ENCODE assay signal across 26 mouse cellular contexts in genomic region chr9:110888935-110889334, GRCm38 (mm10). TPM values are rescaled to one million over a fixed set of nuclear protein-coding genes. Genes with fewer than 3 reads are reported as not detected.
DNase-seq lines count a peak whose midpoint lies in the region; ATAC-seq and TF ChIP-seq lines count a peak whose summit lies in the region.
"Had no signal": no experiment of that assay in that cellular context is flagged by ENCODE, and none has a peak within 500 bp of the region (broad histone marks: within the 10 kb centered on the region; RNA-seq: fewer than 3 reads in every experiment).

No protein-coding gene starts in this region.

- H3K4me2 ChIP-seq in heart, embryonic 12.5 days, result no peak overlapping the region
- H3K4me2 ChIP-seq in liver, embryonic 11.5 days, result no peak overlapping the region
- H3K4me2 ChIP-seq: embryonic facial prominence, embryonic 12.5 days; forebrain, embryonic 13.5 days; forebrain, embryonic 15.5 days had no signal

- no peaks in the 10 kb centered on the region for H3K79me2 ChIP-seq in liver, adult 2 months (ENCODE audit: control insufficient read depth, insufficient read depth, low read length)

- H3K4me3 ChIP-seq in heart, embryonic 12.5 days, result no peak overlapping the region
- no peak overlapping the region for H3K4me3 ChIP-seq in liver, adult 2 months (ENCODE audit: insufficient read depth, low read depth, low read length)
- H3K4me3 ChIP-seq in liver, embryonic 11.5 days (ENCODE audit: low read depth, low read length), result no peak overlapping the region
- H3K4me3 ChIP-seq in E14TG2a.4 (replicated peaks; ENCODE audit: low read length), result peak overlapping the region; percentile 69
- H3K4me3 ChIP-seq in ES-Bruce4 (ENCODE audit: low read depth, low read length), result peak overlapping the region; percentile 13
- H3K4me3 ChIP-seq: embryonic facial prominence, embryonic 10.5 days; embryonic facial prominence, embryonic 12.5 days; forebrain, embryonic 13.5 days; forebrain, embryonic 15.5 days had no signal

- TF ChIP-seq CTCF in liver, adult 2 months (IDR thresholded peaks at IDR 0.05; ENCODE audit: low read depth, low read length), result no peak
- TF ChIP-seq CTCF in E14TG2a.4 (conservative IDR thresholded peaks at IDR 0.05; ENCODE audit: low read length), result no peak
- TF ChIP-seq CTCF in ES-Bruce4 (IDR thresholded peaks at IDR 0.05; ENCODE audit: low read depth, low read length), result no peak

- H3K4me1 ChIP-seq in heart, embryonic 12.5 days (replicated peaks), result peaks cover 16% of the 10 kb centered on the region
- H3K4me1 ChIP-seq in liver, adult 2 months (ENCODE audit: control insufficient read depth, insufficient read depth, low read length), result peaks cover 7% of the 10 kb centered on the region
- H3K4me1 ChIP-seq in liver, embryonic 11.5 days (replicated peaks; ENCODE audit: control insufficient read depth, insufficient read depth, low read length), result peaks cover 22% of the 10 kb centered on the region
- peaks cover 58% of the 10 kb centered on the region for H3K4me1 ChIP-seq in E14TG2a.4 (replicated peaks; ENCODE audit: low read depth, low read length)
- peaks cover 8% of the 10 kb centered on the region for H3K4me1 ChIP-seq in ES-Bruce4 (ENCODE audit: control insufficient read depth, insufficient read depth, low read length)
- H3K4me1 ChIP-seq: embryonic facial prominence, embryonic 12.5 days; forebrain, embryonic 13.5 days; forebrain, embryonic 15.5 days had no signal

- 88% methylated on average over 14 of the region's 14 CpGs for WGBS in heart, embryonic 12.5 days
- 61% methylated on average over 14 of the region's 14 CpGs for WGBS in liver, adult 2 months
- 88% methylated on average over 14 of the region's 14 CpGs for WGBS in liver, embryonic 11.5 days

- no peaks in the 10 kb centered on the region for H3K9me3 ChIP-seq in heart, embryonic 12.5 days (replicated peaks)
- H3K9me3 ChIP-seq in liver, embryonic 11.5 days (ENCODE audit: control insufficient read depth, low read length), result no peaks in the 10 kb centered on the region
- H3K9me3 ChIP-seq in E14TG2a.4 (ENCODE audit: low read length), result no peaks in the 10 kb centered on the region
- H3K9me3 ChIP-seq in ES-Bruce4 (replicated peaks; ENCODE audit: control insufficient read depth, insufficient read depth, low read length, poor library complexity, severe bottlenecking), result no peaks in the 10 kb centered on the region
- H3K9me3 ChIP-seq: embryonic facial prominence, embryonic 10.5 days; embryonic facial prominence, embryonic 12.5 days; forebrain, embryonic 13.5 days; forebrain, embryonic 15.5 days had no signal

- H3K27me3 ChIP-seq in heart, embryonic 12.5 days (replicated peaks), result peaks cover 43% of the 10 kb centered on the region
- H3K27me3 ChIP-seq in liver, adult 2 months (ENCODE audit: control insufficient read depth, insufficient read depth, low read length), result no peaks in the 10 kb centered on the region
- H3K27me3 ChIP-seq in liver, embryonic 11.5 days (replicated peaks; ENCODE audit: control insufficient read depth, insufficient read depth, low read length), result no peaks in the 10 kb centered on the region
- H3K27me3 ChIP-seq in E14TG2a.4 (ENCODE audit: insufficient read depth, low read length) (no peaks in the 10 kb centered on the region), ES-Bruce4 (ENCODE audit: control insufficient read depth, insufficient read depth, low read length, poor library complexity, severe bottlenecking) (no peaks in the 10 kb centered on the region)
- H3K27me3 ChIP-seq: forebrain, embryonic 13.5 days; forebrain, embryonic 15.5 days had no signal

- H3K27ac ChIP-seq in heart, embryonic 12.5 days (ENCODE audit: poor library complexity, severe bottlenecking), result no peak overlapping the region
- H3K27ac ChIP-seq in liver, adult 2 months (replicated peaks; ENCODE audit: insufficient read depth, low read depth, low read length), result no peak overlapping the region
- H3K27ac ChIP-seq in liver, embryonic 11.5 days (ENCODE audit: low read depth, low read length), result no peak overlapping the region
- no peak overlapping the region for H3K27ac ChIP-seq in ES-Bruce4 (ENCODE audit: insufficient read depth, low read length)
- H3K27ac ChIP-seq: embryonic facial prominence, embryonic 10.5 days; embryonic facial prominence, embryonic 12.5 days; forebrain, embryonic 13.5 days; forebrain, embryonic 15.5 days had no signal

- H3K36me3 ChIP-seq in heart, embryonic 12.5 days, result no peaks in the 10 kb centered on the region
- peaks cover 8% of the 10 kb centered on the region; the same call in 1 of the 2 replicates for H3K36me3 ChIP-seq in liver, adult 2 months (ENCODE audit: control insufficient read depth, insufficient read depth, low read length)
- no peaks in the 10 kb centered on the region for H3K36me3 ChIP-seq in liver, embryonic 11.5 days (ENCODE audit: control insufficient read depth, insufficient read depth, low read length)
- peaks cover 67% of the 10 kb centered on the region for H3K36me3 ChIP-seq in E14TG2a.4 (ENCODE audit: insufficient read depth, low read length)
- no peaks in the 10 kb centered on the region for H3K36me3 ChIP-seq in ES-Bruce4 (ENCODE audit: control insufficient read depth, insufficient read depth, low read length, poor library complexity, severe bottlenecking)
- H3K36me3 ChIP-seq: embryonic facial prominence, embryonic 10.5 days; embryonic facial prominence, embryonic 12.5 days; forebrain, embryonic 15.5 days had no signal

- DNase-seq in heart, adult 11 months, result peak; percentile 91
- peak; percentile 69 for DNase-seq in liver, adult 2 months (ENCODE audit: extremely low read depth, low read depth, low spot score)
- DNase-seq in liver, embryonic 11.5 days (ENCODE audit: low spot score), result no peak
- DNase-seq in gastrocnemius, adult 18-20 months (ENCODE audit: low spot score), result no peak
- DNase-seq: adrenal gland, adult 2 months; adrenal gland, postnatal 10 days; adrenal gland, postnatal 25 days; cerebellum, adult 11-12 months; cerebellum, adult 2 months; cerebellum, adult 9-10 months; cerebellum, postnatal 10 days; cerebellum, postnatal 25 days; forebrain, postnatal 0 days had no signal

- TF ChIP-seq POLR2A in liver, adult 2 months (IDR thresholded peaks at IDR 0.05; ENCODE audit: extremely low read depth, insufficient read depth, low read length), result no peak
- no peak for TF ChIP-seq POLR2A in ES-Bruce4 (IDR thresholded peaks at IDR 0.05; ENCODE audit: insufficient read depth, low read length)

- no peak for ATAC-seq in heart, embryonic 12.5 days (ENCODE audit: insufficient number of reproducible peaks, low FRiP score)
- ATAC-seq in liver, embryonic 11.5 days (replicated peaks; ENCODE audit: low FRiP score), result no peak
- ATAC-seq: forebrain, embryonic 13.5 days; forebrain, embryonic 15.5 days; forebrain, postnatal 0 days had no signal

- TF ChIP-seq EP300 in ES-Bruce4 (IDR thresholded peaks at IDR 0.05; ENCODE audit: insufficient read depth, low read depth, low read length), result no peak

- no peak overlapping the region for H3K9ac ChIP-seq in heart, embryonic 12.5 days
- H3K9ac ChIP-seq in liver, adult 2 months (ENCODE audit: low read depth, low read length), result no peak overlapping the region
- no peak overlapping the region for H3K9ac ChIP-seq in liver, embryonic 11.5 days (ENCODE audit: low read depth, low read length)
- no peak overlapping the region for H3K9ac ChIP-seq in ES-Bruce4 (ENCODE audit: low read depth, poor library complexity, severe bottlenecking)
- H3K9ac ChIP-seq: embryonic facial prominence, embryonic 12.5 days; forebrain, embryonic 13.5 days; forebrain, embryonic 15.5 days; forebrain, postnatal 0 days had no signal

RNA-seq across cellular contexts. Expression of gene Tmie, which starts 9.0 kb away (rescaled TPM):
- 0.06 and 0.65 TPM in 2 replicates for polyA plus RNA-seq in heart, embryonic 12.5 days (2016; fragmentation: Nextera tagmentation; extraction: Ambion mirVana)
- total RNA-seq in liver, adult 2 months (2014; rRNA removed), result 4.4 and 5.5 TPM in 2 replicates
- polyA plus RNA-seq in liver, adult 2 months (2012; rRNA removed), result 13.1 and 20.8 TPM in 2 replicates
- 0.96 and 1.5 TPM in 2 replicates for polyA plus RNA-seq in liver, embryonic 11.5 days (2014; fragmentation: Nextera tagmentation; extraction: Ambion mirVana)
- 1.6 and 3.1 TPM in 2 replicates for polyA plus RNA-seq in ES-Bruce4 (2011; ENCODE audit: insufficient read depth, insufficient read length, low read depth, missing spikeins)
- total RNA-seq in gastrocnemius, adult 18-20 months (2021), result 1 to 10 TPM in 1 of 2 experiments, under 1 TPM in 1; 0.91 to 1.0 TPM
- total RNA-seq: MEL had no signal
- polyA plus RNA-seq: C2C12 had no signal

RNA-seq across cellular contexts. Expression of gene Als2cl, which starts 9.3 kb away (rescaled TPM):
- 1.3 and 1.4 TPM in 2 replicates for polyA plus RNA-seq in heart, embryonic 12.5 days (2016; fragmentation: Nextera tagmentation; extraction: Ambion mirVana)
- 8.0 and 16.8 TPM in 2 replicates for total RNA-seq in liver, adult 2 months (2014; rRNA removed)
- 29.1 and 45.5 TPM in 2 replicates for polyA plus RNA-seq in liver, adult 2 months (2012; rRNA removed)
- polyA plus RNA-seq in liver, embryonic 11.5 days (2014; fragmentation: Nextera tagmentation; extraction: Ambion mirVana), result 2.5 and 3.6 TPM in 2 replicates
- 17.4 and 18.1 TPM in 2 replicates for polyA plus RNA-seq in ES-Bruce4 (2011; ENCODE audit: insufficient read depth, insufficient read length, low read depth, missing spikeins)
- 1 to 10 TPM; 4.2 to 4.7 TPM for total RNA-seq in gastrocnemius, adult 18-20 months (2021)
- total RNA-seq: MEL had no signal

RNA-seq across cellular contexts. Expression of gene Fam240a, which starts 27.7 kb away (rescaled TPM):
- not detected in 2 replicates for polyA plus RNA-seq in heart, embryonic 12.5 days (2016; fragmentation: Nextera tagmentation; extraction: Ambion mirVana)
- not detected in 2 replicates for total RNA-seq in liver, adult 2 months (2014; rRNA removed)
- not detected in 2 replicates for polyA plus RNA-seq in liver, adult 2 months (2012; rRNA removed)
- polyA plus RNA-seq in liver, embryonic 11.5 days (2014; fragmentation: Nextera tagmentation; extraction: Ambion mirVana), result not detected in 2 replicates
- not detected in 2 replicates for polyA plus RNA-seq in ES-Bruce4 (2011; ENCODE audit: insufficient read depth, insufficient read length, low read depth, missing spikeins)
- 1 to 10 TPM; 1.2 TPM for total RNA-seq in gastrocnemius, adult 18-20 months (2021)
- total RNA-seq: adrenal gland, adult 2 months; adrenal gland, postnatal 10 days; adrenal gland, postnatal 25 days; adrenal gland, postnatal 4 days; forebrain, postnatal 0 days; MEL had no signal
- polyA plus RNA-seq: adrenal gland, adult 2 months; brain, embryonic 14.5 days; C2C12; cerebellum, adult 2 months; cortical plate, adult 2 months; embryonic facial prominence, embryonic 10.5 days; embryonic facial prominence, embryonic 12.5 days; embryonic facial prominence, embryonic 14.5 days; forebrain, embryonic 13.5 days; forebrain, embryonic 15.5 days had no signal

RNA-seq across cellular contexts. Expression of gene Prss50, which starts 31.2 kb away (rescaled TPM):
- polyA plus RNA-seq in heart, embryonic 12.5 days (2016; fragmentation: Nextera tagmentation; extraction: Ambion mirVana), result 0.97 TPM in 1 of 2 replicates, not detected in the other
- not detected in 2 replicates for total RNA-seq in liver, adult 2 months (2014; rRNA removed)
- not detected in 2 replicates for polyA plus RNA-seq in liver, adult 2 months (2012; rRNA removed)
- 43.0 and 51.7 TPM in 2 replicates for polyA plus RNA-seq in liver, embryonic 11.5 days (2014; fragmentation: Nextera tagmentation; extraction: Ambion mirVana)
- polyA plus RNA-seq in ES-Bruce4 (2011; ENCODE audit: insufficient read depth, insufficient read length, low read depth, missing spikeins), result 1.9 and 2.7 TPM in 2 replicates
- not detected for total RNA-seq in gastrocnemius, adult 18-20 months (2021)
- total RNA-seq: adrenal gland, adult 2 months; adrenal gland, postnatal 25 days; MEL had no signal
- polyA plus RNA-seq: adrenal gland, adult 2 months; embryonic facial prominence, embryonic 14.5 days had no signal

RNA-seq across cellular contexts. Expression of gene Prss46, which starts 44.6 kb away (rescaled TPM):
- polyA plus RNA-seq in heart, embryonic 12.5 days (2016; fragmentation: Nextera tagmentation; extraction: Ambion mirVana), result not detected in 2 replicates
- total RNA-seq in liver, adult 2 months (2014; rRNA removed), result not detected in 2 replicates
- polyA plus RNA-seq in liver, adult 2 months (2012; rRNA removed), result not detected in 2 replicates
- not detected in 2 replicates for polyA plus RNA-seq in liver, embryonic 11.5 days (2014; fragmentation: Nextera tagmentation; extraction: Ambion mirVana)
- polyA plus RNA-seq in ES-Bruce4 (2011; ENCODE audit: insufficient read depth, insufficient read length, low read depth, missing spikeins), result not detected in 2 replicates
- not detected for total RNA-seq in gastrocnemius, adult 18-20 months (2021)
- total RNA-seq: adrenal gland, adult 2 months; adrenal gland, postnatal 10 days; adrenal gland, postnatal 25 days; adrenal gland, postnatal 4 days; forebrain, postnatal 0 days; MEL had no signal
- polyA plus RNA-seq: adrenal gland, adult 2 months; brain, embryonic 14.5 days; cerebellum, adult 2 months; cortical plate, adult 2 months; embryonic facial prominence, embryonic 10.5 days; embryonic facial prominence, embryonic 12.5 days; forebrain, embryonic 13.5 days; forebrain, embryonic 15.5 days had no signal

Comparison
In these comparisons a context has a peak if more than half of its experiments do, and no peak if none do; other contexts are left out.
1. DNase-seq: peak in heart, adult 11 months (single experiment) and liver, adult 2 months (single experiment); none in liver, embryonic 11.5 days (single experiment) and gastrocnemius, adult 18-20 months (single experiment).
2. H3K4me3 ChIP-seq: peak in E14TG2a.4 (single experiment) and ES-Bruce4 (single experiment); none in heart, embryonic 12.5 days (single experiment), liver, adult 2 months (single experiment) and liver, embryonic 11.5 days (single experiment).